Mouse (Mus musculus) embryonic stem cell, embryonic (primary cell): ENCODE results near the gene Gm10801.
"Not testable (repeated sequence)": the region's sequence is repeated elsewhere in the genome, so short reads cannot be mapped to it uniquely, and the experiment has no call there.

ENCODE experiments used
- CTCF ChIA-PET, 4 experiments: fragments of 300-600 bp in 2 of 4; fragments of 350-600 bp in 2 of 4; sonication (Branson Sonifier 250); formaldehyde crosslinking; loops; one replicate each; lab custom pipeline; 2022; ENCODE audit warnings: inconsistent platforms in 2 of 4; lab: Charles Lee
- POLR2A ChIA-PET, 4 experiments: fragments of 300-600 bp in 2 of 4; fragments of 350-600 bp in 2 of 4; sonication (Branson Sonifier 250); formaldehyde crosslinking; loops; one replicate each; lab custom pipeline; 2022; ENCODE audit warnings: antibody characterized with exemption in 4 of 4, inconsistent platforms in 1 of 4; lab: Charles Lee

Gm10801 gene

DNA sequence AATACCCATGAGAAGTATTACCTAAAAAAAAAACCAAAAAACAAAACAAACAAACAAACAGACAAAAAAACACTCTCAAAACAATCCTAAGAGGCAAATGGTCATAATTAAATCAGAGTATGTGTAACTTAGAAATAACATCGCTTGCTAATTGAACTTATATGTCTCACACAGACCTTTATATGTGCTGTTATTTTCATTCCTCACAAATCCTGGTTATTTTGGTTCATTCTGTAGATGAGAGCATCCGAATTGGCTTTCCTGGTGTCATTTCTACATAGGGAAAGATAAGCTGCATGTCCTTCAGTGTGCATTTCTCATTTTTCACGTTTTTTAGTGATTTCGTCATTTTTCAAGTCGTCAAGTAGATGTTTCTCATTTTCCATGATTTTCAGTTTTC, at the start of gene Gm10801:
Gm10801 (plus strand) TSS at position 301 of the 400 bp plus-strand sequence.
- POLR2A ChIA-PET, CTCF ChIA-PET: not testable (repeated sequence)

DNA sequence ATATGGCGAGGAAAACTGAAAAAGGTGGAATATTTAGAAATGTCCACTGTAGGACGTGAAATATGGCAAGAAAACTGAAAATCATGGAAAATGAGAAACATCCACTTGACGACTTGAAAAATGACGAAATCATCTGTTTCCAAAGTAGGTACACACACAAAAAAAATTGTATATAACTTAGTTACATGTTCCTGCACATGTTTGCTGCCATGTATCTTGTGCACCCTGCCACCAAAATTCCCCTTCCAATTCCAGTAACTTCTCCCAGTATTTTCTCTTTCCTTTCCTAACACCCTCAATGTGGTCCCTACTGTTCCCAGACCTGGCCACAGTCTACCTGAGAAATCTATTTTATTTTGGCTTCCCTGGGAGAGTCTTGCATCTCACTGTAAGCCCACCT, 5.2 kb downstream of the Gm10801 start, which contains the start of gene Gm10800:
Gm10800 (minus strand) TSS at position 101 of the 400 bp plus-strand sequence.
- POLR2A ChIA-PET = not testable (repeated sequence)

DNA sequence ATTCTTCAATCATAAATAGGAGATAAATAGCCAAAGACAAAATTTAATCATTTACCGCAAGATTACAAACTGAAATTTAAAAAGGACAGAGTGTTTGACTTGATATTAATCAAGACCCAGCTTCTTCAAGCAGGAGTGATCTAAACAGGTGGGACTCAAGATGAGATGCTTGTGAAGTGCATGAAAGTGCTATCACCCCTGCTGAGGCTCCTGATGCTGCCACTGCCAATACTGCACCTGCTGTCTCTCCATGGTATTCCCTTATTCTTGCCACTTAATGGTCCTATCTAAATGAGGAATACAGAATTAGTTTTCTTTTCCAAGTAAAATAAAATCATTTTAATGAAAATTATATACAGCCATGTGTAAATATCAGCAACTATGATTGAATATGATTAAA, 35.5 kb downstream of the Gm10801 start:
- CTCF ChIA-PET = no interaction called here
- POLR2A ChIA-PET = no interaction called here

More for the DNA sequence above, 5.2 kb downstream of the Gm10801 start, which contains the start of gene Gm10800:
- CTCF ChIA-PET = not testable (repeated sequence)
